Mouse (Mus musculus): ENCODE measurements at regions not wholly inside any gene's neighbourhood (a gene's known extent, or its start where the extent isn't known, plus 50 kb on each side); places are given as distances from the start of the nearest gene placed in this dataset.

DNA sequence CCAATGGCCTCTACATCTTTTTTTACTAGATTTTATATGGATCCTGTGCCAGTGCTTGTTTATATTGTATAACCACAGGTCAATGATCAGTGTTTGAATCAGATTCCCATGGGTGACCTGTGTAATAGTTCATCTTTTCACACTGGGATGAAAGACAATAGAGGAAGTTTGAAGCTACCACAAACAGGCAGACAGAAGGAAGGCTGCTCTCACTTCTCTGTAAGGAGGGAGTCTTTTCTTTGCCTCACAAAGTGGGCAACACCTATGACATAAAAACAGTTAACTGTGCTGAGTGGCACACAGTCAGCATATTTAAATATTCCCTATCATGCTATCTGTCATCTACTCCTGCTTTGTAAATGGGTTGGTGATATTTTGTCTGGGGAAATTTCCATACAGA is 450.9 kb upstream of the Adgrl2 start:
- TF ChIP-seq POLR2A (IDR thresholded peaks at IDR 0.05; ENCODE audit: insufficient read depth, low read depth, low read length), result no peak
- no peak for TF ChIP-seq CTCF (IDR thresholded peaks at IDR 0.05)
